Mouse (Mus musculus) heart, embryonic 12.5 days (tissue): ENCODE measurements at regions not wholly inside any gene's neighbourhood (a gene's known extent, or its start where the extent isn't known, plus 50 kb on each side); places are given as distances from the start of the nearest gene placed in this dataset.

Source experiments
- ATAC-seq: fragments of 200-750 bp; cut with Nextera tagmentation; 2 replicates; pipeline ENCODE4 v1.8.0; 2017; ENCODE audit warnings: moderate TSS enrichment, moderate library complexity; ENCODE audit not compliant: insufficient number of reproducible peaks, low FRiP score
- H3K27ac ChIP-seq: fragments of 300-500 bp; sonication (generic); 2 replicates; pipeline ENCODE4 v1.5.1; 2016; ENCODE audit warnings: mild to moderate bottlenecking, moderate library complexity; ENCODE audit not compliant: poor library complexity, severe bottlenecking
- H3K27me3 ChIP-seq: fragments of 300-500 bp; sonication (generic); replicated peaks from 2 replicates; pipeline ENCODE4 v1.6.1; 2016; ENCODE audit warnings: mild to moderate bottlenecking, moderate library complexity
- H3K36me3 ChIP-seq: fragments of 300-500 bp; sonication (generic); 2 replicates; pipeline ENCODE4 v1.6.1; 2016; ENCODE audit warnings: mild to moderate bottlenecking, moderate library complexity
- H3K4me1 ChIP-seq: fragments of 300-500 bp; sonication (generic); replicated peaks from 2 replicates; pipeline ENCODE4 v1.6.1; 2016; ENCODE audit warnings: mild to moderate bottlenecking
- H3K4me2 ChIP-seq: fragments of 300-500 bp; sonication (generic); 2 replicates; pipeline ENCODE4 v1.6.1; 2016; ENCODE audit warnings: mild to moderate bottlenecking, moderate library complexity
- H3K4me3 ChIP-seq: fragments of 300-500 bp; sonication (generic); 2 replicates; pipeline ENCODE4 v1.5.1; 2016; ENCODE audit warnings: mild to moderate bottlenecking
- H3K9ac ChIP-seq: fragments of 300-500 bp; sonication (generic); 2 replicates; pipeline ENCODE4 v1.6.1; 2016; ENCODE audit warnings: mild to moderate bottlenecking, moderate library complexity
- H3K9me3 ChIP-seq: fragments of 300-500 bp; sonication (generic); replicated peaks from 2 replicates; pipeline ENCODE4 v1.6.1; 2016; ENCODE audit warnings: mild to moderate bottlenecking, moderate library complexity
- WGBS: fragments of 180-500 bp; shearing (Covaris S2); methylation state at CpG from one replicate; pipeline ENCODE4 v1.1.7; 2016; 5-methylcytosine and 5-hydroxymethylcytosine counted together

- Histone ChIP-seq H3K4me2 (no peak overlapping the region), H3K4me3 (no peak overlapping the region), H3K9ac (no peak overlapping the region), H3K4me1 (0 out of 2 replicates have a peak, but pooled peaks cover 4% of the 10 kb centered on the region), H3K27ac (no peak overlapping the region), H3K27me3 (no peaks in the 10 kb centered on the region), H3K9me3 (0 out of 2 replicates have a peak, but pooled peaks cover 3% of the 10 kb centered on the region), H3K36me3 (no peaks in the 10 kb centered on the region)
- 79% methylated on average over 1 of the region's 1 CpGs for WGBS
- no peak for ATAC-seq
Measured at GRCm38 (mm10) chr9:82484341-82484740, 345.0 kb upstream of the Irak1bp1 start.

GRCm38 (mm10) chr9:82493440-82493839, 335.9 kb upstream of the Irak1bp1 start:
- Histone ChIP-seq H3K4me3 (no peak overlapping the region), H3K4me2 (no peak overlapping the region), H3K27ac (no peak overlapping the region), H3K9me3 (no peaks in the 10 kb centered on the region), H3K36me3 (no peaks in the 10 kb centered on the region), H3K27me3 (no peaks in the 10 kb centered on the region), H3K4me1 (no peaks in the 10 kb centered on the region), H3K9ac (no peak overlapping the region)
- no peak for ATAC-seq

- Histone ChIP-seq H3K9me3 (no peaks in the 10 kb centered on the region), H3K4me2 (no peak overlapping the region), H3K9ac (no peak overlapping the region), H3K27ac (no peak overlapping the region), H3K4me1 (no peaks in the 10 kb centered on the region), H3K27me3 (no peaks in the 10 kb centered on the region), H3K4me3 (no peak overlapping the region), H3K36me3 (no peaks in the 10 kb centered on the region)
- ATAC-seq, result no peak
- 53% methylated on average over 2 of the region's 2 CpGs for WGBS
Measured at GRCm38 (mm10) chr9:82510014-82510413, 319.3 kb upstream of the Irak1bp1 start.

- ATAC-seq, result no peak
- Histone ChIP-seq H3K27ac (no peak overlapping the region), H3K9ac (no peak overlapping the region), H3K4me1 (no peaks in the 10 kb centered on the region), H3K4me3 (no peak overlapping the region), H3K4me2 (no peak overlapping the region), H3K9me3 (no peaks in the 10 kb centered on the region), H3K36me3 (no peaks in the 10 kb centered on the region), H3K27me3 (no peaks in the 10 kb centered on the region)
- 24% methylated on average over 1 of the region's 1 CpGs for WGBS
Measured at GRCm38 (mm10) chr9:82518993-82519392, 310.3 kb upstream of the Irak1bp1 start.

GRCm38 (mm10) chr9:82527867-82528385, 301.4 kb upstream of the Irak1bp1 start:
- no peaks in the 10 kb centered on the region for H3K9me3 ChIP-seq
- H3K4me2 ChIP-seq, result no peak overlapping the region
- no peaks in the 10 kb centered on the region for H3K36me3 ChIP-seq
- 73% methylated on average over 8 of the region's 8 CpGs for WGBS
- H3K27ac ChIP-seq, result no peak overlapping the region
- H3K4me1 ChIP-seq, result no peaks in the 10 kb centered on the region
- no peak for ATAC-seq
- H3K27me3 ChIP-seq, result no peaks in the 10 kb centered on the region
- no peak overlapping the region for H3K4me3 ChIP-seq
- no peak overlapping the region for H3K9ac ChIP-seq

- ATAC-seq, result no peak
- 79% methylated on average over 6 of the region's 6 CpGs for WGBS
- H3K9me3 ChIP-seq, result no peaks in the 10 kb centered on the region
Measured at GRCm38 (mm10) chr9:82552726-82553125, 276.6 kb upstream of the Irak1bp1 start.

GRCm38 (mm10) chr9:82553213-82553612, 276.1 kb upstream of the Irak1bp1 start:
- ATAC-seq, result no peak

More at GRCm38 (mm10) chr9:82552726-82553125, 276.6 kb upstream of the Irak1bp1 start:
- Histone ChIP-seq H3K4me3 (no peak overlapping the region), H3K9ac (no peak overlapping the region), H3K27ac (no peak overlapping the region), H3K4me2 (no peak overlapping the region), H3K36me3 (no peaks in the 10 kb centered on the region), H3K27me3 (no peaks in the 10 kb centered on the region), H3K4me1 (no peaks in the 10 kb centered on the region)

GRCm38 (mm10) chr9:82562551-82563465, 266.5 kb upstream of the Irak1bp1 start:
- H3K4me1 ChIP-seq, result 0 out of 2 replicates have a peak, but pooled peaks cover 5% of the 10 kb centered on the region
- H3K4me3 ChIP-seq, result no peak overlapping the region
- 18% methylated on average over 1 of the region's 1 CpGs for WGBS
- no peak for ATAC-seq
- no peaks in the 10 kb centered on the region for H3K36me3 ChIP-seq
- H3K4me2 ChIP-seq, result no peak overlapping the region
- H3K9me3 ChIP-seq, result no peaks in the 10 kb centered on the region
- peak overlapping the region; percentile 42; the same call in 1 of the 2 replicates for H3K27ac ChIP-seq
- no peaks in the 10 kb centered on the region for H3K27me3 ChIP-seq
- H3K9ac ChIP-seq, result no peak overlapping the region

More at GRCm38 (mm10) chr9:82553213-82553612, 276.1 kb upstream of the Irak1bp1 start:
- Histone ChIP-seq H3K4me1 (no peaks in the 10 kb centered on the region), H3K4me2 (no peak overlapping the region), H3K9me3 (no peaks in the 10 kb centered on the region), H3K27ac (no peak overlapping the region), H3K36me3 (no peaks in the 10 kb centered on the region), H3K4me3 (no peak overlapping the region), H3K9ac (no peak overlapping the region), H3K27me3 (no peaks in the 10 kb centered on the region)
- WGBS, result 81% methylated on average over 3 of the region's 3 CpGs

- WGBS, result 67% methylated on average over 4 of the region's 4 CpGs
- no peak overlapping the region for H3K4me3 ChIP-seq
- no peaks in the 10 kb centered on the region for H3K4me1 ChIP-seq
- no peaks in the 10 kb centered on the region for H3K36me3 ChIP-seq
- H3K27ac ChIP-seq, result no peak overlapping the region
- no peak overlapping the region for H3K4me2 ChIP-seq
- no peaks in the 10 kb centered on the region for H3K27me3 ChIP-seq
- no peak overlapping the region for H3K9ac ChIP-seq
- no peaks in the 10 kb centered on the region for H3K9me3 ChIP-seq
- no peak for ATAC-seq
Measured at GRCm38 (mm10) chr9:82581373-82582018, 247.8 kb upstream of the Irak1bp1 start.

- no peaks in the 10 kb centered on the region for H3K36me3 ChIP-seq
Measured at GRCm38 (mm10) chr9:82609111-82609510, 220.2 kb upstream of the Irak1bp1 start.

GRCm38 (mm10) chr9:82609946-82610345, 219.4 kb upstream of the Irak1bp1 start:
- Histone ChIP-seq H3K4me2 (no peak overlapping the region), H3K36me3 (no peaks in the 10 kb centered on the region), H3K4me3 (no peak overlapping the region), H3K4me1 (no peaks in the 10 kb centered on the region), H3K27ac (no peak overlapping the region), H3K27me3 (no peaks in the 10 kb centered on the region), H3K9me3 (no peaks in the 10 kb centered on the region), H3K9ac (no peak overlapping the region)
- 80% methylated on average over 4 of the region's 4 CpGs for WGBS
- no peak for ATAC-seq

More at GRCm38 (mm10) chr9:82609111-82609510, 220.2 kb upstream of the Irak1bp1 start:
- no peak for ATAC-seq
- Histone ChIP-seq H3K27me3 (no peaks in the 10 kb centered on the region), H3K4me3 (no peak overlapping the region), H3K9me3 (no peaks in the 10 kb centered on the region), H3K27ac (no peak overlapping the region), H3K4me1 (no peaks in the 10 kb centered on the region), H3K9ac (no peak overlapping the region), H3K4me2 (no peak overlapping the region)
- 56% methylated on average over 11 of the region's 11 CpGs for WGBS
